Mouse (Mus musculus): Measurements from ENCODE around the gene Slco4c1. TPM values are rescaled to one million over a fixed set of nuclear protein-coding genes. Genes with fewer than 3 reads are reported as not detected.

The Slco4c1 gene
- total RNA-seq, 1 experiment: 5.2 TPM

GRCm38 (mm10) chr1:96868722-96869121 lies 3.2 kb downstream of the Slco4c1 start:
- Histone ChIP-seq H3K9me3 (ENCODE audit: control insufficient read depth, insufficient read depth, low read depth, low read length) (no peaks in the 10 kb centered on the region), H3K9ac (ENCODE audit: insufficient read depth, low read depth, low read length, poor library complexity, severe bottlenecking) (no peak overlapping the region), H3K36me3 (ENCODE audit: control insufficient read depth, insufficient read depth, low read length, poor library complexity, severe bottlenecking) (no peaks in the 10 kb centered on the region), H3K4me1 (ENCODE audit: control insufficient read depth in 2 of 2, insufficient read depth in 2 of 2, low read length in 2 of 2, poor library complexity in 1 of 2) (peaks cover 2 to 7% of the 10 kb centered on the region in 2 experiments; a peak in 3 of 4 replicates), H3K27ac (ENCODE audit: insufficient read depth, low read depth, low read length, poor library complexity, severe bottlenecking) (no peak overlapping the region), H3K4me3 (ENCODE audit: insufficient read depth in 1 of 2, low read depth in 1 of 2, low read length in 2 of 2, poor library complexity in 1 of 2, severe bottlenecking in 1 of 2) (no peak overlapping the region)
- in situ Hi-C loops (cut with MboI; ENCODE audit: low sequenced_read_pairs in 2 of 2, unreplicated experiment in 2 of 2): no loop called here
- DNase-seq (ENCODE audit: low read depth, low spot score): no peak
- TF ChIP-seq ZC3H11A (IDR thresholded peaks at IDR 0.05; ENCODE audit: borderline replicate concordance, low read depth, low read length) (no peak), ZNF384 (IDR thresholded peaks at IDR 0.05; ENCODE audit: low read depth, low read length) (no peak), CHD2 (IDR thresholded peaks at IDR 0.05; ENCODE audit: low read depth, low read length) (no peak), HCFC1 (IDR thresholded peaks at IDR 0.05; ENCODE audit: borderline replicate concordance, insufficient read depth, low read length) (no peak), MAFK (IDR thresholded peaks at IDR 0.05; ENCODE audit: insufficient read depth, low read depth, low read length) (no peak)

GRCm38 (mm10) chr1:96866002-96866401 lies 6.0 kb downstream of the Slco4c1 start:
- Histone ChIP-seq H3K9ac (ENCODE audit: insufficient read depth, low read depth, low read length, poor library complexity, severe bottlenecking) (no peak overlapping the region), H3K4me1 (ENCODE audit: control insufficient read depth in 2 of 2, insufficient read depth in 2 of 2, low read length in 2 of 2, poor library complexity in 1 of 2) (no peaks in the 10 kb centered on the region), H3K4me3 (ENCODE audit: insufficient read depth in 1 of 2, low read depth in 1 of 2, low read length in 2 of 2, poor library complexity in 1 of 2, severe bottlenecking in 1 of 2) (no peak overlapping the region), H3K36me3 (ENCODE audit: control insufficient read depth, insufficient read depth, low read length, poor library complexity, severe bottlenecking) (no peaks in the 10 kb centered on the region), H3K27ac (ENCODE audit: insufficient read depth, low read depth, low read length, poor library complexity, severe bottlenecking) (no peak overlapping the region), H3K9me3 (ENCODE audit: control insufficient read depth, insufficient read depth, low read depth, low read length) (no peaks in the 10 kb centered on the region)
- in situ Hi-C loops (cut with MboI; ENCODE audit: low sequenced_read_pairs in 2 of 2, unreplicated experiment in 2 of 2): no loop called here
- TF ChIP-seq ZC3H11A (IDR thresholded peaks at IDR 0.05; ENCODE audit: borderline replicate concordance, low read depth, low read length) (no peak), HCFC1 (IDR thresholded peaks at IDR 0.05; ENCODE audit: borderline replicate concordance, insufficient read depth, low read length) (no peak), ZNF384 (IDR thresholded peaks at IDR 0.05; ENCODE audit: low read depth, low read length) (no peak), MAFK (IDR thresholded peaks at IDR 0.05; ENCODE audit: insufficient read depth, low read depth, low read length) (no peak), CHD2 (IDR thresholded peaks at IDR 0.05; ENCODE audit: low read depth, low read length) (no peak)
- no peak for DNase-seq (ENCODE audit: low read depth, low spot score)

GRCm38 (mm10) chr1:96864120-96864519 lies 7.9 kb downstream of the Slco4c1 start:
- Histone ChIP-seq H3K9ac (ENCODE audit: insufficient read depth, low read depth, low read length, poor library complexity, severe bottlenecking) (no peak overlapping the region), H3K9me3 (ENCODE audit: control insufficient read depth, insufficient read depth, low read depth, low read length) (no peaks in the 10 kb centered on the region), H3K36me3 (ENCODE audit: control insufficient read depth, insufficient read depth, low read length, poor library complexity, severe bottlenecking) (no peaks in the 10 kb centered on the region), H3K27ac (ENCODE audit: insufficient read depth, low read depth, low read length, poor library complexity, severe bottlenecking) (no peak overlapping the region), H3K4me1 (ENCODE audit: control insufficient read depth in 2 of 2, insufficient read depth in 2 of 2, low read length in 2 of 2, poor library complexity in 1 of 2) (no peaks in the 10 kb centered on the region), H3K4me3 (ENCODE audit: insufficient read depth in 1 of 2, low read depth in 1 of 2, low read length in 2 of 2, poor library complexity in 1 of 2, severe bottlenecking in 1 of 2) (no peak overlapping the region)
- no peak for TF ChIP-seq MAFK (IDR thresholded peaks at IDR 0.05; ENCODE audit: insufficient read depth, low read depth, low read length)
- TF ChIP-seq CHD2 (IDR thresholded peaks at IDR 0.05; ENCODE audit: low read depth, low read length): no peak
- TF ChIP-seq ZC3H11A (IDR thresholded peaks at IDR 0.05; ENCODE audit: borderline replicate concordance, low read depth, low read length): no peak
- TF ChIP-seq HCFC1 (IDR thresholded peaks at IDR 0.05; ENCODE audit: borderline replicate concordance, insufficient read depth, low read length): no peak
- no peak for TF ChIP-seq ZNF384 (IDR thresholded peaks at IDR 0.05; ENCODE audit: low read depth, low read length)
- in situ Hi-C loops (cut with MboI; ENCODE audit: low sequenced_read_pairs in 2 of 2, unreplicated experiment in 2 of 2): no loop called here
- DNase-seq (ENCODE audit: low read depth, low spot score): no peak

- Histone ChIP-seq H3K9ac (ENCODE audit: insufficient read depth, low read depth, low read length, poor library complexity, severe bottlenecking) (no peak overlapping the region), H3K4me3 (ENCODE audit: insufficient read depth in 1 of 2, low read depth in 1 of 2, low read length in 2 of 2, poor library complexity in 1 of 2, severe bottlenecking in 1 of 2) (no peak overlapping the region), H3K36me3 (ENCODE audit: control insufficient read depth, insufficient read depth, low read length, poor library complexity, severe bottlenecking) (no peaks in the 10 kb centered on the region), H3K4me1 (ENCODE audit: control insufficient read depth in 2 of 2, insufficient read depth in 2 of 2, low read length in 2 of 2, poor library complexity in 1 of 2) (no peaks in the 10 kb centered on the region), H3K9me3 (ENCODE audit: control insufficient read depth, insufficient read depth, low read depth, low read length) (no peaks in the 10 kb centered on the region), H3K27ac (ENCODE audit: insufficient read depth, low read depth, low read length, poor library complexity, severe bottlenecking) (no peak overlapping the region)
- TF ChIP-seq MAFK (IDR thresholded peaks at IDR 0.05; ENCODE audit: insufficient read depth, low read depth, low read length) (no peak), HCFC1 (IDR thresholded peaks at IDR 0.05; ENCODE audit: borderline replicate concordance, insufficient read depth, low read length) (no peak), CHD2 (IDR thresholded peaks at IDR 0.05; ENCODE audit: low read depth, low read length) (no peak), ZNF384 (IDR thresholded peaks at IDR 0.05; ENCODE audit: low read depth, low read length) (no peak), ZC3H11A (IDR thresholded peaks at IDR 0.05; ENCODE audit: borderline replicate concordance, low read depth, low read length) (no peak)
- in situ Hi-C loops (cut with MboI; ENCODE audit: low sequenced_read_pairs in 2 of 2, unreplicated experiment in 2 of 2): no loop called here
- no peak for DNase-seq (ENCODE audit: low read depth, low spot score)
These were observed 11.8 kb downstream of the Slco4c1 start for GRCm38 (mm10) chr1:96859995-96860684.
